Mouse (Mus musculus): ENCODE data around the gene Larp4. TPM values are rescaled to one million over a fixed set of nuclear protein-coding genes. Genes with fewer than 3 reads are reported as not detected.
"Not testable (repeated sequence)": the region's sequence is repeated elsewhere in the genome, so short reads cannot be mapped to it uniquely, and the experiment has no call there.

Larp4 gene
- polyA plus RNA-seq, 1 experiment = 19.6 TPM

DNA sequence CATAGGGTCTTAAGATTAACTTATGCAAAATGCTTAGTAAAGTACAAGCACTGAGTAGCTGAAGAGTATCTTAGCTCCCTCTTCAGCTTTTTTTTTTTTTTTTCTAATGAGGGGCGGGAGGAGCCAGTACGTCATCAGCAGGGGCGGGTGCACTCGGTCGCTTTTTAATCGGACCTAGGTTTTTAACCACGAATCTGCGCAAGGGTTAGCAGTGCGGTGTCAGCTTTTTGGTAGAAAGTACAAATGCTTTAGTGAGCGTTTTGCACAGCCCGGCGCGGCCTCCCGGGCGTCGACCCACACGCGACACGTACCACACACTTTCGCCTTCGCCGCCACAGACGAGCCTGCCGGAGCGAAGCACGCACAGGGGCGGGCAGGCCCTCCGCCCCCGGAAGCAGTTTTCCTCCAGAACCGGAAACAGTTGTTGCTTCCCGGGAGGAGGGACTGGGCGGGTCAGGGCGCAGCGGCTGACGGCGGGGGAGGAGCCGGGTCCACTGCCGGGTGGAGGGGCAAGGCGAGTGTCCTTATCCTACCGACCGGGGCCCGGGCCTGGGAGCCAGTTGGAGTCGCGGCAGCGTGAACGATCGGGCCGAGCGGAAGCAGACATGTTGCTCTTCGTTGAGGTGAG lies 2.6 kb downstream of the Larp4 start:
- peaks cover 49% of the 10 kb centered on the region for H3K79me2 ChIP-seq (ENCODE audit: control insufficient read depth, insufficient read depth)
- no peaks in the 10 kb centered on the region for H3K27me3 ChIP-seq (ENCODE audit: control insufficient read depth, insufficient read depth, insufficient read length)
- H3K36me3 ChIP-seq (ENCODE audit: control insufficient read depth, insufficient read depth) = no peaks in the 10 kb centered on the region
- TF ChIP-seq MAX (IDR thresholded peaks at IDR 0.05) (peak; percentile 85), USF1 (IDR thresholded peaks at IDR 0.05; ENCODE audit: low read depth) (no peak)
- H3K79me3 ChIP-seq (ENCODE audit: low read depth) = peaks cover 47% of the 10 kb centered on the region
- peak overlapping the region; percentile 98 for H3ac ChIP-seq (ENCODE audit: control insufficient read depth, insufficient read length, low read depth)
- H3K4me3 ChIP-seq (ENCODE audit: insufficient read depth, poor library complexity, severe bottlenecking) = peak overlapping the region; percentile 99

DNA sequence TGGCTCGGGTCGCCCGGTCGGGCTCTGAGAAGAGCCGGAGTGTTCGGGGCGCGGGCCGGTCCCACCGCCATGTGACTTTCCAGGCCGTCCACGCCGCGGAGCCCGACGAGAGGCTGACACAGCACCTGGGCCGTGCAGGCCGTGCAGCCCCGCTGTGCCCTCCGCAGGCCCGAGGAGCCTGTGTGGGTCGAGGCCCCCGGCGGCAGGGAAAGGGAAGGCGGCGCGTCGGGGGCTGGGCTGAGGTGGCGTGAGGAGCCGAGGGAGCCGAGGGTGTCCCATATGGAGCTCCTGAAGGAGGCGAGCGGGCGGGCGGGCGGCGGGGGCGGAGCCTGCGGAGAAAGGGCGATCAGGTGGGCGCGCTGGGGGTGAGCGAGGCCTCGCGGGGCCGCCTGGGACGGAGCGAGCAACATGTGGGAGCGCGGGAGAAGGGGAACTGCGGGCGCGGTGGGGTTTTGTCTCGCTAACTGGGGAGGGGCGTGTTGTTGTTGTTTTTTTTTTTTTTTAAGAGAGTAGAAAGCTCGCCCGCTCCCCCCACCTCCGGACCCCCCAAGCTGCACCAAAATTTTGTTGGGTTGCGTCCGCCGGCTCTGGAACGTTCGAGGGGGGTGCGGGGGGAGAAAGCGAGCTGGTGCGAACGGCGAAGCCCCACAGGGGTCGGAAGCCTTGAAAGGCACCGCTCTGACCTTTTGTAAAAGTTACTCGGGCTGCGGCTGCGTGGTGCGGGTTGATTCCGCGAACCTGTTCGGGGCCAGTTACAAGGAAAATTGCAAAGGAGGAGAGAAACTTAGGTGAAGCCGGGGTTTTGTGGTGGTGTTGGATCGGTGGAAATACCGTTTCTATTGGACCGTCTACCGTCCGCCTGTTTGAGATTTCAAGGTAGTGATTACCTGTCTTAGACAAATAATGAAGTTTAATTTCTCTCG lies 3.4 kb downstream of the Larp4 start:
- Histone ChIP-seq H3K79me3 (ENCODE audit: low read depth) (peaks cover 55% of the 10 kb centered on the region), H3K27me3 (ENCODE audit: control insufficient read depth, insufficient read depth, insufficient read length) (no peaks in the 10 kb centered on the region), H3ac (ENCODE audit: control insufficient read depth, insufficient read length, low read depth) (peak overlapping the region; percentile 98), H3K4me3 (ENCODE audit: insufficient read depth, poor library complexity, severe bottlenecking) (peak overlapping the region; percentile 99), H3K79me2 (ENCODE audit: control insufficient read depth, insufficient read depth) (peaks cover 57% of the 10 kb centered on the region), H3K36me3 (ENCODE audit: control insufficient read depth, insufficient read depth) (no peaks in the 10 kb centered on the region)
- TF ChIP-seq USF1 (IDR thresholded peaks at IDR 0.05; ENCODE audit: low read depth) = peak; percentile 11
- TF ChIP-seq CEBPB (IDR thresholded peaks at IDR 0.05; ENCODE audit: low read depth) = no peak

DNA sequence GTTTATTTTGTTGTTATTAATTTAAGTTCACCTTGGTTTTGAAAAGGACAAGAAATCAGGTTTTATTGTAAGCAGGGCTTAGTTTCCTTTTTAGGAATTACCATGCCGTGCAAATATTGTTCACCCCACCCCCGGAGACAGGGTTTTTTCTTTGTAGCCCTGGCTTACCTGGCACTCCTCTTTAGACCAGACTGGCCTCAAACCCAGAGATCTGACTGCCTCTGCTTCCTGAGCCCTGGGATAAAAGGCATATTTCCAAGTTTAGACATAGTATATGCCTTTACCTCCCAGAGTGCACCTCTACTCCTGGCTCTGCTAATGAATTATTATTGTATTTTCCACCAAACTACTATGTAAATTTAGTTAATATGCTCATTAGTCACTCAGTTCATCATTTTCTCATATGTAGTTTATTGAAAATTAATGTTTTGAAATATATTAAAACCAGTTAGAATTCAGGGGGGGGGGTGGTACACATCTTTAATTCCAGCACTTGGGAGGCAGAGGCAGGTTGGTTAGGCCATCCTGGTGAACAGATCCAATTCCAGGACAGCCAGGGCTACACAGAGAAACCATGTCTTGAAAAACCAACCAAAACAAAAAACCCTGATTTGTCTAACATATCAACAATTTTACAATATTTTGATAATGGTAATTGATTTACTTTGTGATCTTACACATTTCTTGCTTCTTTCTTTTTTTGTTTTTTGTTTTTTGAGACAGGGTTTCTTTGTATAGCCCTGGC lies 4.8 kb downstream of the Larp4 start:
- TF ChIP-seq MAX (IDR thresholded peaks at IDR 0.05) (no peak), MYOG (IDR thresholded peaks at IDR 0.05; ENCODE audit: control insufficient read depth, extremely low read depth, insufficient read length) (no peak), USF1 (IDR thresholded peaks at IDR 0.05; ENCODE audit: low read depth) (no peak), MYOD1 (IDR thresholded peaks at IDR 0.05; ENCODE audit: control insufficient read depth, insufficient read length, low read depth) (no peak), FOSL1 (IDR thresholded peaks at IDR 0.05; ENCODE audit: insufficient read depth, low read length, poor library complexity, severe bottlenecking) (no peak)
- H3K79me2 ChIP-seq (ENCODE audit: control insufficient read depth, insufficient read depth) = peaks cover 71% of the 10 kb centered on the region
- H3K4me3 ChIP-seq (ENCODE audit: insufficient read depth, poor library complexity, severe bottlenecking) = no peak overlapping the region
- H3ac ChIP-seq (ENCODE audit: control insufficient read depth, insufficient read length, low read depth) = no peak overlapping the region
- H3K79me3 ChIP-seq (ENCODE audit: low read depth) = peaks cover 69% of the 10 kb centered on the region
- no peaks in the 10 kb centered on the region for H3K36me3 ChIP-seq (ENCODE audit: control insufficient read depth, insufficient read depth)
- no peaks in the 10 kb centered on the region for H3K27me3 ChIP-seq (ENCODE audit: control insufficient read depth, insufficient read depth, insufficient read length)

DNA sequence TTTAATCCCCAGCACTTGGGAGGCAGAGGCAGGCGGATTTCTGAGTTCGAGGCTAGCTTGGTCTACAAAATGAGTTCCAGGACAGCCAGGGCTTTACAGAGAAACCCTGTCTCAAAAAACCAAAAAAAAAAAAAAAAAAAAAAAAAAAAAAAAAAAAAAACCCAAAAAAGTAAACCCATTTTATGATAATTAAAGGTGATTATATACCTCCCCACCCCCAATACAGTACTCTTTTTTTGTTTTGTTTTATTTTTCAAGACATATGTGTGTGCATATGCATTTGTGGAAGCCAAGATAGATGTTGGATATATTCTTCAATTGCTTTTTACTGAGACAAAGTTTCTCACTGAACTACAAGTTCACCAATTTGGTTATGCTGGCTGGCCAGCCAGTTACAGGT lies 6.3 kb downstream of the Larp4 start:
- not testable (repeated sequence) for H3K4me3 ChIP-seq (ENCODE audit: insufficient read depth, poor library complexity, severe bottlenecking); H3K27me3 ChIP-seq (ENCODE audit: control insufficient read depth, insufficient read depth, insufficient read length)

DNA sequence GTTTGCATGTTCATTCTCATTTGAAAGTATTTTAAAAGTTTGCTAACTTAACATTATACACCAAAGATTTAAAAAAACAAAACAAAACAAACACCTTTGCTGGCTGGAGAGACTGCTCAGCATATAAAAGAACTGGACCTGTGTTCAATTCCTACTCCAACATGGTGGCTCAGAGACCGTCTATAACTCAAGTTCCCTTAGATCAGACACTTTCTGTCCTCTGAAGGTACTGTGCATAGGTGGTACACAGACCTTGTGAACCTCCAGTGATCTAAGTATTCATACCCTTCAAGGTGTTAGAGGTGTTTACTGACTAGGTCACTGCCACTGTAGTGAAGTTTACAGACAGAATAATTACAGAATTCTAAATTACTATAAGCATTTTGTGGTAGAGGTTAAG lies 9.4 kb downstream of the Larp4 start:
- TF ChIP-seq USF1 (IDR thresholded peaks at IDR 0.05; ENCODE audit: low read depth) (no peak), MAX (IDR thresholded peaks at IDR 0.05) (no peak), CTCF (IDR thresholded peaks at IDR 0.05; ENCODE audit: control insufficient read depth, insufficient read depth, insufficient read length) (no peak), FOSL1 (IDR thresholded peaks at IDR 0.05; ENCODE audit: insufficient read depth, low read length, poor library complexity, severe bottlenecking) (no peak), MYOD1 (IDR thresholded peaks at IDR 0.05; ENCODE audit: control insufficient read depth, insufficient read length, low read depth) (no peak), CEBPB (IDR thresholded peaks at IDR 0.05; ENCODE audit: low read depth) (no peak), MYOG (IDR thresholded peaks at IDR 0.05; ENCODE audit: control insufficient read depth, extremely low read depth, insufficient read length) (no peak)
- Histone ChIP-seq H3K79me2 (ENCODE audit: control insufficient read depth, insufficient read depth) (peaks cover 100% of the 10 kb centered on the region), H3K79me3 (ENCODE audit: low read depth) (peaks cover 100% of the 10 kb centered on the region), H3K27me3 (ENCODE audit: control insufficient read depth, insufficient read depth, insufficient read length) (no peaks in the 10 kb centered on the region), H3K4me3 (ENCODE audit: insufficient read depth, poor library complexity, severe bottlenecking) (no peak overlapping the region), H3ac (ENCODE audit: control insufficient read depth, insufficient read length, low read depth) (no peak overlapping the region), H3K36me3 (ENCODE audit: control insufficient read depth, insufficient read depth) (peaks cover 7% of the 10 kb centered on the region)

More for the DNA sequence above, 6.3 kb downstream of the Larp4 start:
- Histone ChIP-seq H3K79me3 (ENCODE audit: low read depth) (peaks cover 84% of the 10 kb centered on the region), H3K79me2 (ENCODE audit: control insufficient read depth, insufficient read depth) (peaks cover 85% of the 10 kb centered on the region)
- H3K36me3 ChIP-seq (ENCODE audit: control insufficient read depth, insufficient read depth); H3ac ChIP-seq (ENCODE audit: control insufficient read depth, insufficient read length, low read depth): not testable (repeated sequence)

DNA sequence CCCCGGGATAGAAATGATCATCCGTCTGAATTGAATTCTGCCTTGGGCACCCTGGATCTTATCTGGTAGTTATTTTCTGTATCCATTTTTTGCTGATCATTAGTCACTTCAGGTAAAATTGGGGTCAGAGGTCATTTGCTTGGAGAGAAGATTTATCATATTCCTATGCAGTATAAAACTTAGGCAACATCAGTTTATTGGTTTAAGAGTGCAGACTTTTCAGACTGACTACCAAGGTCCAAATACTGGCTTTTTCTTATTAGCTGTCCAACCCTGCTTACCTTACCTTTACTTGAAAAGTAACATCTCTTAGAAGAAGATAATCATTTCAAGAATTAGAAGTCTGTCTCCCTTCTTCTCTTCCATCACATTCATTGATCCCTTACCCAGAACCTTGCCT lies 9.8 kb downstream of the Larp4 start:
- Histone ChIP-seq H3K79me3 (ENCODE audit: low read depth) (peaks cover 100% of the 10 kb centered on the region), H3K36me3 (ENCODE audit: control insufficient read depth, insufficient read depth) (peaks cover 8% of the 10 kb centered on the region), H3K79me2 (ENCODE audit: control insufficient read depth, insufficient read depth) (peaks cover 100% of the 10 kb centered on the region), H3K27me3 (ENCODE audit: control insufficient read depth, insufficient read depth, insufficient read length) (no peaks in the 10 kb centered on the region), H3ac (ENCODE audit: control insufficient read depth, insufficient read length, low read depth) (no peak overlapping the region), H3K4me3 (ENCODE audit: insufficient read depth, poor library complexity, severe bottlenecking) (no peak overlapping the region)
- no peak for TF ChIP-seq USF1 (IDR thresholded peaks at IDR 0.05; ENCODE audit: low read depth)
- TF ChIP-seq MYOD1 (IDR thresholded peaks at IDR 0.05; ENCODE audit: control insufficient read depth, insufficient read length, low read depth) = no peak
- no peak for TF ChIP-seq MYOG (IDR thresholded peaks at IDR 0.05; ENCODE audit: control insufficient read depth, extremely low read depth, insufficient read length)
- TF ChIP-seq CTCF (IDR thresholded peaks at IDR 0.05; ENCODE audit: control insufficient read depth, insufficient read depth, insufficient read length) = no peak
- TF ChIP-seq MAX (IDR thresholded peaks at IDR 0.05) = no peak
- no peak for TF ChIP-seq CEBPB (IDR thresholded peaks at IDR 0.05; ENCODE audit: low read depth)
- TF ChIP-seq FOSL1 (IDR thresholded peaks at IDR 0.05; ENCODE audit: insufficient read depth, low read length, poor library complexity, severe bottlenecking) = no peak

Measured in C2C12 (cell line).